Mouse (Mus musculus) sigmoid colon, adult 10 weeks (tissue): Measurements from ENCODE around the gene Itpkb. TPM values are rescaled to one million over a fixed set of nuclear protein-coding genes. Genes with fewer than 3 reads are reported as not detected.

ENCODE experiments used
- polyA plus RNA-seq: library from polyadenylated mRNA; stranded (reverse); fragments of 350-450 nt; fragmentation: Illumina TruSeq; extraction: RNeasy Lipid Tissue Mini Kit (QIAGEN cat#74804); gene quantifications from one replicate; pipeline ENCODE4 v1.2.3, GENCODE M21; 2014; ENCODE audit warnings: low read depth, low replicate concordance

Itpkb gene
- polyA plus RNA-seq, result 6.3 TPM

GRCm38 (mm10) chr1:180330145-180330706, at the start of gene Itpkb:
Gene Itpkb (plus strand): TSS chr1:180330485.

Other genes with a start within 250 kb of the Itpkb start
- gene Coq8a, start 130.9 kb upstream of the Itpkb start, polyA plus RNA-seq, result 5.6 TPM
- gene Psen2, start 67.0 kb upstream of the Itpkb start, polyA plus RNA-seq, result 4.1 TPM
- 9.5 TPM for gene Stum, start 153.0 kb downstream of the Itpkb start, polyA plus RNA-seq
- 10.5 TPM for gene Parp1, start 238.4 kb downstream of the Itpkb start, polyA plus RNA-seq